Mouse (Mus musculus): ENCODE results near the gene Acsf3.

The Acsf3 gene

DNA sequence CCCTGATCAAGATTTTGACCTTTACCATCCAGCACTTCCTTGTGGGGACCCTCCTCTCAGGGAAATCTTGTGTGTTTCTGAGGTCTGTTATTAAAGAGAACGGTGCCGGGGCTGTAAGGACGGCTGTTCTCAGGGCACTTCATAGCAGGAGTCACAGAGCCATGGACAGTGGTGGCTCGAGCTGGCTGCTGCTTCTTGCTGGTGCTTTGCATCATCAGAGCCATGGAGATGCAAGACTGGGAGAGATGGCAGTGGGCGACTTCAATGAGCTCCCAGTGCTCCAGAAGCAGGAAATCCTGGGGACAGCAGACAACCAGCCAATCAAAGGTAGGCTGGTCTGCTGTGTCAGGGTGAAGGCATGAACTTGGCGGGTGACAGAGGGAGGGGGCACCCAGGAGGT lies 14.2 kb upstream of the Acsf3 start:
- DNase-seq (ENCODE audit: low spot score): no peak

- DNase-seq (ENCODE audit: low spot score): no peak
Observed at GRCm38 (mm10) chr8:122762731-122763266, 12.5 kb upstream of the Acsf3 start.

GRCm38 (mm10) chr8:122763267-122763738 lies 12.0 kb upstream of the Acsf3 start:
- DNase-seq (ENCODE audit: low spot score): no peak

GRCm38 (mm10) chr8:122764790-122765474 lies 10.4 kb upstream of the Acsf3 start:
- no peak for DNase-seq (ENCODE audit: low spot score)

- no peak for DNase-seq (ENCODE audit: low spot score)
Observed at GRCm38 (mm10) chr8:122766189-122766588, 9.1 kb upstream of the Acsf3 start.

DNA sequence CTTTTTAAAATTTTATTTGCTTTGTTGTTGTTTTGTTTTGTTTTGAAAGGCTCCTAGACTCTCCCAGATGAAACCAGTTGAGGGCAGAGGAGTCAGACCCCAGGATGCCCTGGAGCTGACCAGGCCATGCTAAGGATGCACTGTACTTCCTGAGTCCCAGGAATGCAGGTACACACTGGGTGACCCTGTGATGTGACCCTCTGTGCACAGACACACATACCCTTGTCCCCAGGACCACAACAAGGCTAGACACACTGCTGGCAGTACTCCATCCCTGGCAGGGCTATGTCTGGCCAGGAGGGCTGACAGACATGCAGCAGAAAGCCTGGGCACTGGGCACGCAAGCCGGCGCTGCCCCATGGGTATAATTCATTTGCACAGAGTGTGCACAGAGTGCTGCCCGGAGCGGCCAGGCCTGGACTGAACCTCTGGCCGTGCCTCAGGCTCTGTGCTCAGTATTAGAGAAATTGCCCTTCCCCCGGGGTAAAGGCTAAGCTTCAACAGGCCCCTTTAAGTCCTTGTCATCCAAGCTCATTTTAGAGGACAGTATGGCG lies 8.6 kb upstream of the Acsf3 start:
- DNase-seq (ENCODE audit: low spot score): no peak

- DNase-seq (ENCODE audit: low spot score): no peak
Observed at GRCm38 (mm10) chr8:122767229-122767628, 8.1 kb upstream of the Acsf3 start.

GRCm38 (mm10) chr8:122769251-122770058 lies 5.8 kb upstream of the Acsf3 start:
- no peak for DNase-seq (ENCODE audit: low spot score)

GRCm38 (mm10) chr8:122772431-122773060 lies 2.7 kb upstream of the Acsf3 start:
- DNase-seq (ENCODE audit: low spot score): no peak

- DNase-seq (ENCODE audit: low spot score): no peak
Observed at GRCm38 (mm10) chr8:122777701-122778100, 2.4 kb downstream of the Acsf3 start.

DNA sequence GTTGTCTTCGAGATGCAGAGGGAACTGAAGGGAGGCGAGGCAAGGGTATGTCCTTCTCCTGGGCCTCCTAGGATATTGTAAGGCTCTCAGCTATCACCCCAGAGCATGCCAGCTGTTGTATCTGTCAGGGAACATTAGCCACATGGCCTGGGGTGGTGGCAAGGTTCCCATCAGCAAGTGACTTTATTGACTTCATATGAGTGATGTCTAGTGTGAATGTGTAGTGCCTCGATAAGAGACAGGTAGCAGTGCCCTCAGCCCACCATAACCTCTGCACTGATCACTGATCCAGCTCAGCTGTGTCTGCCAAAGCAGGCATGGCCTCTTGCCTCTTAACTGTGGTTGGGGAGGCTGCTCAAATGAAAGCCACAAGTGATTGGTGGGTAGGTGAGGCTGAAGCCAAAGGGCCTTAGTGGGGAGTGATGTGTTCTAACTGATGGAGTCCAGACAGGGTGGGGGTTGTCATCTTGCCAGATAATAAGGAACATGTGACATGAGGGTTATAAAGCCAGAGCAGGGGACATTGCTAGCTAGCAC lies 3.5 kb downstream of the Acsf3 start:
- DNase-seq (ENCODE audit: low spot score): no peak

DNA sequence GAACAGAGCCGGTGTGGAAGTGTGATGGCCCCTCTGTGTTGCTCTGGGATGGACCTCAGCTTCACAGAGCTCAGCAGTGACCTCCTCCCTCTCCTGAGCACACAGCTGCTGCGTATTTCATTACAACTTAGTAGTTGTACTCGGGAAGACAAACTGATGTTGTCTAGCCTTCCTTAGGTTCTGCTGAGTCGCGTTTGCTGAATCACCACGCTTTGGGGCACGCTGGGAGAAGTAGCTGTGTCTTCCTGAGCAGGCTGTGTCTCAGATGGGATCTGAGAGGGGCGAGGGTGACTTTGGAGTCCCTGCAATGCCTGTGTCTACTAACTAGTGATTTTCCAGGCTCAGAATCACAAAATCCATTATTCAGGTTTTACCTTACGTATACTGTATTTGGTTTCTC lies 4.0 kb downstream of the Acsf3 start:
- DNase-seq (ENCODE audit: low spot score): no peak

- DNase-seq (ENCODE audit: low spot score): no peak
Observed at GRCm38 (mm10) chr8:122784756-122785155, 9.5 kb downstream of the Acsf3 start.

GRCm38 (mm10) chr8:122789796-122790195 lies 14.5 kb downstream of the Acsf3 start:
- no peak for DNase-seq (ENCODE audit: low spot score)

- DNase-seq (ENCODE audit: low spot score): no peak
Observed at GRCm38 (mm10) chr8:122793375-122794174, 18.3 kb downstream of the Acsf3 start.

GRCm38 (mm10) chr8:122794175-122794454 lies 18.8 kb downstream of the Acsf3 start:
- no peak for DNase-seq (ENCODE audit: low spot score)

GRCm38 (mm10) chr8:122803906-122804761 lies 28.8 kb downstream of the Acsf3 start:
- no peak for DNase-seq (ENCODE audit: low spot score)

DNA sequence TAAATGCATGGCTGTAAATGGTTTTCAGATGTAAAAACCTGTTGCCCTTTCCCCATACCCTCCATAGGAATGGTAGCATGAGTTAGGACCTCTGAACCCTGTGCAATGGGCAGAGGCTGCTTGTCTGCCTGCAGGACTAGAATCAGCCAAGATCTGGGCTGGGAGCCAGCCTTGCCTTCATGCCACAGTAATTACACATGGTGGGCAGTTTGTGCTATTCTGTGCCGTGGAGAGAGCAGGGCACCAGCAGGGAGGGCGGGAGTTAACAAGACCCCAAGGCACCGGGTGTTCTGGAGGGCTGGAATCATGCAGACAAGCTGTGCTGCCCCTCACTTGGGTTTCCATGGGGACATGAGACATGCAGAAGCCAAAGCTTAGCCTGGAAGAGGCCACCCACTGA lies 30.1 kb downstream of the Acsf3 start:
- no peak for DNase-seq (ENCODE audit: low spot score)

DNA sequence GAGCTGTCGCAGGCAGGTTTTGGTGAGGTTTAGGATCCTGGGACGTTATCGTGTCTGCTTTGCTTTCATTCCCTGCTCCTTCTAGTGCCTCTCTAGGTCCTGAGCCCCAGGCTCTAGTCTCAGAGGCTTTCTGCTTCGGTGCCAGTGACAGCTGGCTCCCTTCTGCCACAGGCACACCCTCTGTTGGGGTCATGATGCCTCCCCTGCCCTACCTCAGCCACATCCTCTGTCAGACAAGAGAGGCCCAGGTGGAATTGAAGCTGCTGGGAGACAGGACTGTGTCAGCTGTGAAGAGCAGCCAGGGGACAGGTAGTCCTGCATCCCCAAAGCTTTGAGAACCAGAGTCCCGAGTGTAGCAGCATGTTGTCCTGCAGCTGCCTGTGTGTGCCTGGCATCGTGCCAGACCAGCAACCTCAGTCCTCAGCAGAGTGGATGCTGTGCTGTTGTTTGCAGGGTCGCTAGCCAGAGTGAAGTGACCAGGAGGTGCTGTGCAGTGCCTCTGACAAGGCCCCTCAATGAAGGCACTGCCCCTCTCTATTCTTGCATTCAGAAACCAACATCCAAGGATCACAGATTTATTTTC lies 31.8 kb downstream of the Acsf3 start:
- DNase-seq (ENCODE audit: low spot score): no peak

DNA sequence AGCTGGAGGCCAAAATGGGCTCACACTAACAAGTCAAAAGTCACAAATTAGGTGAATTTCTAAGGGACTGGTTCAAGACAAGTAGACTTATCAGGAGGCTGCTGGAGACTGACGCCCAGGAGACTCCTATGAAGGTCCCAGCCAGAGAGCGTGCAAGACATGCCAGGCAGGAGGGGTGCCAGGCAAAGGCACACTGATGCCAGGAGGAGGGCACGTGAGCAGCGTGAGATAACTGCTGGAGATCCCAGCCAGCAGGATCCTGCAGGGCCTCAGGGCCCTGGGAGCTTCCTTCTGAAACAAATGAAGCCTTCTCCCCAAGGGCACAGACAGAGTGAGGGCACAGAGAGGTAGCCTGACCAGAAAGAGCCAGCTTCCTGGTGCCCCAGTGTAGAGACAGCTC lies 32.6 kb downstream of the Acsf3 start:
- no peak for DNase-seq (ENCODE audit: low spot score)
